Mouse (Mus musculus) 3134 (cell line): ENCODE data around the gene Lst1.

ENCODE experiments used
- DNase-seq: peaks from one replicate; pipeline ENCODE4 v3.0.0-alpha.2; 2011; ENCODE audit warnings: low spot score; ENCODE audit not compliant: insufficient read length; ENCODE audit errors: extremely low read depth

Gene Lst1

DNA sequence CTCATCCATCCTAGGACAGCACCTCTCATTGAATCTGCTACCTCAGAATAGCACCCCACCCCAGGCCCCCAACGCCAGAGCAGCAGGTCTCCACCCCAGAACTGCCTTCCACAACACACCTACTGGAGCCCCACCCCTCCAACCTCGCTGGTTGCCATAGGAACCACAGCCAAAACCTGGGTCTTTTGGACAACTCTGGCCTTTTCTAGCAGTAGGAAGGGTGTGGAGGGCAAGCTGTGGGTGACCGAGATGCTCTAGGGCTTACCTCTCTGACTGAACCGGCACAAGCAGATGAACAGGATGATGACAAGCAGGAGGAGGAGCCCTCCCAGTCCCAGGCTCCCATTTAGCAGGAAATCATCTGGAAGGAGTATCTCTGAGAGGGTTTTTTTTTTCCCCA lies 1.6 kb downstream of the Lst1 start:
- DNase-seq = no peak

DNA sequence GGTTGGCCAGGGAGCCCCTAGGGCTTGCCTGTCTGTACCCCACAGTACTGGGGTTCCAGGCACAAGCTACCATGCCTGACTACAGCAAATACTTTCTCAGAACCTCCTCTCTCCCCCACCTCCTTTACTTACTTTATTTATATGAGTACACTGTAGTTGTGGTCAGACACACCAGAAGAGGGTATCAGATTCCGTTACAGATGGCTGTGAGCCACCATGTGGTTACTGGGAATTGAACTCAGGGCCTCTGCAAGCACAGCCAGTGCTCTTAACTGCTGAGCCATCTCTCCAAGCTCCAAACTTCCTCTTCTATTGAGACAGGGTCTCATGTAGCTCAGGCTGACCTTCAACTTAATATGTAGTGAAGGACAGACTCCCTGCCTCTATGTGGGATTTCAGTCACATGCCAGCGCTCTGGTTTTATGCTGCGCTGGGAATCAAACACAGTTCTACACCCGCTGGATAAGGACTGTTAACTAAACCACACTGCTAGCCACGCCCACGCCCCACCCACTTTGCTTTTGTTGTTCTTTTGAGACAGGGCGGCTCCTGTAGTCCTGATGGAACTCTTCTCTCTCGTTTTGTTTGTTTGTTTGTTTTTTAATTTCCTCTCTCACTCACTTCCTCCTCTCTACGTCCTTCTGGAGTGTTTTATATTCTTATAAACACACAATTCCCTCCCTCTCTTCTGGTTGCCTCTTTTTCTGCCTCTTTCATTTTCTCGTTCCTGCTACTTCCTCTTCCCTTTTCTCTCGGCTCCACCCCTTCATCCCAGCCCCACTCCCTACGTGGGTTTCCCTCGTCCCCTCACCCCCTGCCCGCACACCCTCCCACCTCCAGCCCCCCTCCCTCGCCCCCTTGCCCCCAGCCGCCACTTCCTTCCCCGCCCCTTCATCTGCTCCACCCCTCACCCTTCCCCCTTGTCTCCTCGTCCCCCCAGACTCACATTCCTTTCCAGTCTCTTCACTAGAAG lies 2.3 kb downstream of the Lst1 start:
- peak; percentile 56 for DNase-seq

DNA sequence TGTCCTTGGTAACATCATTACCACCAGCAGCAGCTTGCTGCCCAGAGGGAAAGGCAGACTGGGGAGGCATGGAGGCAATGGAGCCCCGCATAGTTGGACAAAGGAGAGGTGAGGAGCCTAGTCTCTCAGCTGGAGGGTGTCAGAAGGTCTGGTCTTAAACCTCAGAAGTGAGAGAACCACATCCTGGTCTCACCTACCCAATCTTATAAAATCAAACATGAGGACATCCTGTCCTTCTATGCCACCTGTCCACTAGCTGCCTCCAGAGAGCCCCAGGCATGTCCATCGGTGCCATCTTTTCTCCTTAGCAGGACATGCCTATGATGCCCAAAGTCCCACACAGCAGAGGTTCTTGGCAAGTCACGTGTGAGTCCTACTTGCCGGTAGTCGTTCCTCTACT lies 8.1 kb downstream of the Lst1 start:
- no peak for DNase-seq

DNA sequence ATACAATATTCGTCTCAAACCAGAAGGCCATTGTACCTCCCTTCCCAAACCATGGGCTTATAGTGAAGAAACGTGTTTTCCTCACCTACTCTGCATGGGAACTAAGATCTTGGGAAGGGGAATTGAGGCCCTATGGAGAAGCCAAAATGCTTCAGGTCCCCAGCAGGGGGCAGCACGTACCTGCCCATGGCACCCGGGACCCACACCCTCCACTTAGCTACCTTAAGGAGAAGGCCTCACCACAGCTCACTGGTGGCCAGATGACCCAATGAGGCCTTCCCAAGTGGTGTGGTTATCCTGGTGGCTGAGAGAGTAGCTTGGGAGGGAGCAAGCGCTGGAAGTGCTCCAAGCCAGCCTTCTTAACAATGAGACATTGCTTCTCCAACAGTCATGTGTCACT lies 9.7 kb downstream of the Lst1 start:
- peak; percentile 65 for DNase-seq

DNA sequence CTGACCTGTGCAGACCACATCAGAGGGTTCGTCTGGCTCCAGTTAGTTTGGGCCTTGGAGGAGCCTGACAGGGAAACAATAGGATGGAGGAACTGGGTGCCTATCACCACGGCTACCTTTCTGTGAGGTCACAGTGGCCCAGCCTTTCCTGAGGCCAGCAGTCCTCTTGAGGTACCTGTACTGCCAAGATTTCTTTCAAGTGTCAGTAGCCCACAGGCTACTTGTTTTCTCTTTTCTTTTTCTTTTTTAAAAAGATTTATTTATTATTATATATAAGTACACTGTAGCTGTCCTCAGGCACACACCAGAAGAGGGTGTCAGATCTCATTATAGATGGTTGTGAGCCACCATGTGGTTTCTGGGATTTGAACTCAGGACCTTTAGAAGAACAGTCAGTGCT lies 12.3 kb downstream of the Lst1 start, which contains the start of gene Aif1:
Aif1 (minus strand) TSS at position 101 of the 400 bp plus-strand sequence.
- no peak for DNase-seq

DNA sequence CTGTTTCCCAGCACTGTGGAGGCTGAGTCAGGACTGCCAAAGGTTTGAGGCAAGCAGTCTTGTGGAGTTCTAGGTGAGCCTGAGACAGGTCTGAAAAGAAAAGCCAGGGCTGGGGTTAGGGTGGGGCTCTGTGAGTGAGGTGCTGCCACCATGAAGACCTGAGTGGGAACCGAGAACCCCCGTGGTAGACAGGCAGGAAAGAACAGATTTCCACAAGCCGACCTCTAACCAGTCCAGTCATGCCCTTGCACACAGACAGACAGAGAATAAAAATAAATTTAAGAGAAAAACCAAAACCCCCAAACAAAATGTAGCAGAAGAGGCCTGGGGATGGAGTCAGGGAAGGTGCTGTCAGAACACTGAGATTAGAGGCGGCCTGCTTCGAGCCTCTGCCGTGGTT lies 12.9 kb downstream of the Lst1 start:
- no peak for DNase-seq

DNA sequence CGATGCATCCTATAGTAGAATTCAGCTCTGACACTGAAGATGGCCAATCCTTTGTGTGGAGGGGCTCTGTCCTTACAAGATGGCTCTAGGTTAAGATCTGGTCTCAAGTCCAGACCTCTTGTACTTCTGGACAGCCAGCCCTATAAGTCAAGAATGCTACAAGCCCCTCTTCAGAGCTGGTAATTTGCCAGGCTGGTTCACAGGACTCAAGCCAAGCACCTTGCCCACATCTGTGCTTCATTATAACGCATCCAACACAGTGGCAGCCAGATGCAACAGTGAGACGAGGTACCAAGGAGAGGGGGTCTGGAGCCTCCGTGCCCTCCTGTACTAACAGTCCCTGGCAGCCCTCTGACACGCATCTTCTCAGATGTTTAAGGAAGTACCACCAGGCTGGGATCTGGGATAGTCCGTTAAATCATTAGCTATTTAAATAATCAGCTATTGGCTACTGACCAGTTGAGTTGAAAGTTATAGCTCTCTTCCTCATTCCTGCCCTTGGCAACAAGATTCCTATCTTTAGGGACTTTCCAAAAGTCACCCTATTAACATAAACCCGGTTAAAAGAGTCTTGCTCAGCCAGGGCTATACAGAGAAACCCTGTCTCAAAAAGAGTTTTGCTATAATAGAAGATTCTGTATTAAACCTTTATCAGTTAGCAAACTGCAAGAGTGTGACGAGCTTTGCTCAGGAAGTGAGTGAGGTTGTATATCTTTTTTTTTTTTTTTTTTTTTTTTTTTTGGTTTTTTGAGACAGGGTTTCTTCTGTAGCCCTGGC lies 13.8 kb downstream of the Lst1 start:
- no peak for DNase-seq

DNA sequence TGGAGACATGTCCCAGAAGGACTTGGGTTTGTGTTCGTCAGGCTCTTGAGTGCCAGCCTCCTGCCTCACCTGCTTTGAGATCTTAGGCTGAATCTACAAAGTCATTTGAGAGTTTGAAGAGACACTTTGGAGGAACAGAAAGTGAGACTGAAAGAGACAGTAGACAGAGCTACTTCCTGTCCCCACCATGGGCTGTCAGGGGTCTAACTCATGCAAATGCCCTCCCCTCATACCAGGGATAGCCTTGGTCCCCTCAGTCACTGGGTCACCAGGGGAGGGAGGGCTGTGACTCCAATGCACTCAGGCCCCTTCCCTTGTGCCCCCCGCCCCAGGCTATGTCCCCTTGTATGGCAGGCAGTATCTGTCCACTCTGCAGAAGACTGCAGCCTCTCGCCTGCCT lies 14.9 kb downstream of the Lst1 start:
- DNase-seq = no peak

DNA sequence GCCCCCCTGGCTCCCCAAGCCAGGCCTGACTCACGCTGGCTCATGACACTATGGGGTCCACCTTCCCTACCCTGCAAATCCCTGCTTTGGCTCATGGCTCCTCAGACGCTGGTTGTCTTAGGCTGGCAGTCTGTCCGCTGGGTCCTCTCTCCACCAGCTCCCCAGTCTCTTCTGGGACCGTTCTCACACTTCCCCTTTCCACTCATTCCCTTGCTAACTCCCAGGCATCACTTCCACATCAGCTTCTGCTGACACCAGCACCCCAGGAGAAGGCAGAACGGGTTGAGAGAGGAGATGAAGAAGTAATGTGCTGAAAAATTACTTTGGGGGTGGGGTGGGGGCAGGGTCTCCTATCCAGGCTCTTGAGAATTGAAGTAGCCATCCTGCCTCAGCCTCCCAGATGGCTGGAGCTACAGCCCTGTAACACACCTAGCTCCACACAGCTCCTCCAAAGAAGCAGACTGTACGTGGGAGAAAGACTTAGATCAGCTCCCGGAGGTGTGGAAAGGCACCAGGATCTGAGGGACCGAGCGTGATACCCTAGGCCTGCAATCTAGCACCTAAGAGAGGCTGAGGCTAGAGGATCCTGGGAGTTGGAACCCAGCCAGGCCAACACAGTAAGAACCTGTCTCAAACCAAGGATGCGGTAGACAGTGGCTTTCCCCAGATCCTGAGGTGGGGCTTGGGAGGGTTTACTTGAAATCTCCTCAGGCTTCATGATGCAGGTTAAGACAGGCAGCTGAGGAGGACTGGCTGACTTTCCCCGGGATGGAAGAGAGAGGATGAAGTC lies 15.6 kb downstream of the Lst1 start:
- DNase-seq = no peak

DNA sequence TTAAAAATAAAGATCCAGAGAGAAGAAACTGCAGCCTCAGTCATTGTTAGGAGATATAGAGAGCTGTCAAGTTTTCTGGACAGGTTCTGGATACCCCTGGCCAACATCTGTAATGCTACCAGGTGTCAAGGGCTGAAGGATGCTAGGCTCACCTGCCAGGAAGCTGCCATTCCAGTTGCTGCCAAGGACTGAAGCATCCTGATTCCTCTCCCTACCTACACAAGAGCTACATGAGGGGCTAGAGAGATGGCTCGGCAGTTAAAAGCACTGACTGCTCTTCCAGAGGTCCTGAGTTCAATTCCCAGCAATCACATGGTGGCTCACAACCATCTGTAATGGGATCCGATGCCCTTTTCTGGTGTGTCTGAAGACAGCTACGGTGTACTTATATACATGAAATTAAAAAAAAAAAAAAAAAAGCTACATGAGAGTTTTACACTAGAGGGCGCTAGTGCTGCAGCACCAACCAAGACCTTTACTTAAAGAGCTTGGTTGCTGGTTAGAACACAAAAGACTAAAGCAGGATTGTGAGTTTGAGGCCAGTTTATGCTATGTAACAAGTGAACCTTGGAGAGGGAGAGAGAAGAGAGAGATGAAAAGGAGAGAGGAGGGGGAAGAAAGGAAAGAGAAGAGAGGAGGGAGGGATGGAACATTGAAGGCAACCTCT lies 19.6 kb downstream of the Lst1 start:
- no peak for DNase-seq

DNA sequence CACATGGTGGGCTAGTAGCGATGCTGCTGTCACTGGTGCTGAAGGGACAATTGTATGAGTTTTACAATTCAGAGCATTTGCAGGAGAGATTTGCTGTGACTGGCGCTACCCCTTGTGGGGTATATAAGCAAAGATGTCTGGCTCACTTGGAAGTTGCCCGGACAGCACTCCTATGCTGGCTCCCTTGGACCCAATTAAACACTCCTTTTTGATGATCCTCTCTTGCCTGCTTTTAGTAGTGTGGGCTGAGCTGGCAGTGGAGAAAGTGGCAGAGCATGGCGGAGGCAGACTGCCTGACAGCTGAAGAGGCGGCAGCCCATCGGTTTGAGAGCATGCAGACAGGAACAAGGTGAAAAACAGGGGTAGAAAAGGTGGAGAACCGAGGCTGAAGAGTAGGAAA lies 20.4 kb downstream of the Lst1 start:
- DNase-seq = no peak

DNA sequence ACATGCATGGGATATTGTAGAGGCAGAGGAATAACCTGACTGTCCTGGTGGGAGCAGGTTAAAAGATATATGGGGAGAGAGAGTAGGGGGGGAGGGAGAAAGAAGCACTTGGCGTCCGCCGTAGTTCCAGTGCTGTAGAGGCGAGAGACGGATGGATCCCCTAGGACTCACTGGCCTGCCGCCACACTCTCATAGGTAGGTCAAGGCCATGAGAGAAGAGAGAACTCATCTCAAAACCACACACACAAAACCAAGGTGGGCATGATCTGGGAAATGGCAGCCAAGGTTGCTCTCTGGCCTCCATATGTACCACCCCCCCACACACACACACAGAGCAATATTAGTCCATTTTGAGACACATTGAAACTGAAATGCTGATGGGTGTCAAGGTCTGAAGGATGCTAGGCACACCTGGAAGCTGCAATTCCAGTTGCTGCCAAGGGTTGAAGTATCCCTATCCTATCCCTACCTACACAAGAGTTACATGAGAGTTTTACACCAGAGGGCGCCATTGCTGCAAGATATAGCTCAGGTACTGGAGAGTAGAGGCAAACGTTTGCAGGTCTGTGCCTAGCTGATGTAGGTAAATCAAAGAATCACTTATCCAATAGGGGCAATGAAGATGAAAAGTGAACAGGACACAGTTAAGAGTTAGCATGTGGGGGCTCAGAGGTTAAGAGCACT lies 21.7 kb downstream of the Lst1 start:
- no peak for DNase-seq

DNA sequence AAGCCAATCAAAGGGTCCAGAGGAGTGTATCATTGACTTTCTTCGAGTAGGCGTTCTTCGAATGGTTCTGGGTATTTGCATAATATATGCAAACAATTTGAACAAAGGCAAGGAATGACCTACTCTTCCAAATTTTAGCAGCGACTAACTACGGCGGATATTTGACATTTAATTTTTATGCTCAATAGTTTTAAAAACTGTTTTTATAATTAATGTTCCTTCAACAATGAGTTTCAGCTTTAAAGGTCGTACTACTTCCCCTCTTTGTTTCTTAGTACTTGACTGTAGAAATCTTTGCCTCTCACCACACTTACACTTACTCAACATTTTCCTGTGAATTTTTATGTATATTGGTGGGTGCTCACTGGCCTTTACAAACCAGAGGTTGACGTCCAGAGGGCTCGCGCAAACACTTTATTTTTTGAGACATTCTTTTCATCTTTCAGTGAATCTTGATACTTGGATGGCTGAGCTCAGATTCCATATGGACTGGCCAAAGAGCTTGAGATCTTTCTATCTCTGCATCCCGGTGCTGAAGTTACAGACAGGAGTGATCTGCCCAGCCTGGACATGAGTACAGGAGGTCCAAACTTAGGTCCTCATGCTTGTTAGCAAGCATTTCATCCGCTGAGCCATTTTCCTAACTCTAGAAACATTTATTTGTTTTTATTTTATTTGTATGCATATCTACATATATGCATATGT lies 22.6 kb downstream of the Lst1 start:
- DNase-seq = no peak

DNA sequence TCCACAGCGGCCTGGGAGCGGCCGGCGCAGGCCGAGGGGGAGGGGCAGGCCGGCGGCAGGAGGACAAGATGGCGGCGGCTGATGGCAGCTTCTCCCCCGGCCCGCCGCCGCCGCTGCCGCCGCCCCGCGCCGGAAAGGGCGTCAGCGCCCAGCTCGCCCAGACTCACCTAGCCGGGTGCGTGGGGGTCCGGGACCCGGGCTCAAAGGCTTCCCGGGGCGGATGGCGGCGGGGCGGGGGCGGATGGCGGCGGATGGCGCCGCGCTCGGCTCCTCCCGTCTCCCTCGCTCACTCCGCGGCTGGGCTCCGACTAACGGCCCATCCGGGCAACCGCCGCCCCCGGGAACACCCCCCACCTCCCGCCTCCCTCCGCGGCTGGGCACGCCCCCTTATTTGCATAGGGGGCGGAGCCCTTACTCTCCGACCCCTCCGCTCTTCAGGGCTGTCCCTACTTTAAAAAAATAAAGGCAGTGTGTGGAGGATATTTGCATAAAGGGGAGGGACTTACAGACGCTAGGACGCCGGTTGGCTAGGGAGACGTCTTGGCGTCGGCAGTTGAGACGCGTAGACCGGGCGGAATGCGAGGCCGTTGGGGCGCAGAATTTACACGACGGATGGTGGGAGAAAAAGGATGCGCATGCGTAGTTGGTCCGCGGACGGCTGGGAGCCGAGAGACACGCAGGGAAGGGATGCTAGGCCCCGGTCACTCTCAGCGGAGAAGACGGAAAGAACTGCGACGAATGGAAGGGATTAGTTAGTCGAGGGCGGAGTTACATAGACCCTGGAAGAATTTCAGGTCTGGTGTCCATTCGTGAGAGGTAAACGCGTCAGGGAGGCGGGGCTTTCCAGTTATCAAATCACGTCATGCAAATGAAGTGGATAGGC lies 23.4 kb downstream of the Lst1 start, which contains the start of gene Prrc2a:
Prrc2a (minus strand) TSS at position 330 of the 883 bp plus-strand sequence.
- DNase-seq = peak; percentile 99

DNA sequence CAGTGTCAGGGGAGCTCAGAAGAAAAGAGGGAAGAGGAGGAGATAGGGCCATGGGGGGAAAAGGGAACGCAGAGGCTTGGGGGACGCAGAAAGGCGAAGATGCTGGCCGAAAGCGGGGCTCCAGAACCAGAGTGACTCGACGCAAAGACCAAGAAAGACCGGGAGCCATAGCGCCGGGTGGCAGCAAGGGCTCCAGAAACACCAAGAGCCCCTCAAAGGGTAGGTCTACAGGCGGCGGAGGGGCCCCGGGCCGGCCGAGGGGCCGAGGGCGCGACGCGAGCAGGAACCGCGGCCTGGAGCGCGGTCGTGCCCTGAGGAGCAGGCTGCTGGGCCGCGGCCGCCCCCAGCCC lies 24.0 kb downstream of the Lst1 start:
- no peak for DNase-seq

DNA sequence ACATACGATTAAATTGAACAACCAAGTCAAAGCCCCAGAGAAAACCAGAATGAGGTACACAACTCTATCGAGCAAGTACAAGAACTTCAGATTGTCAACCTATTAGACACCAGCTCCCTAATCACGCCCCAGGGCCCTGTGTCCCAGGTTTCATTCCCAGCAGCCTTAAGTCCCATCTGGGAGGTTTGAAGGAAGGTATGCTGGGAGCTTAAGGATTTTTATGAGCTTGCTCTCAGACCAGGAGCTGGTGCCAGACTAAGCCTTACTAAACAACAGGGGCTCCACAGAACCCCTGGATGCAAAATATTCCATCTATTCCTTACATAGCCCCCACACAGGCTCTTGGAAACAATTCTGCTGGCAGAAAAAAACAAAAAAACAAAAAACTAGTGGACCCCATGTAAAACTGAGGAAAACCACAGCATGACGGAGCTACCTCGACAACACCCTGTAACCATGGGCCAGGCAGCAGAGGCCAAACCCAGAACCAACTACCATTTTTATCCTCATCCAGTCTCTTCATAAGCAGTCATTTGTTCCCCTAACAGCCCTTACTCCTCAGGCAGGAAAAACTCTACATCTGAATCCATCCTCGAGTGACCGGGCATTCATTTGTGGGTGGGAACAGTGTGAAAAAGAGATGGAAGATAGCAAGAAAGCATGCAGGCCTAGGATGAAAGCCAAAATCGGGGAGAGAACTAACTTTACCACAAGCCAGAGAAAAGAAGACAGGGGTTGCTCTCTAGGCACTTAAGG lies 24.7 kb downstream of the Lst1 start:
- no peak for DNase-seq

DNA sequence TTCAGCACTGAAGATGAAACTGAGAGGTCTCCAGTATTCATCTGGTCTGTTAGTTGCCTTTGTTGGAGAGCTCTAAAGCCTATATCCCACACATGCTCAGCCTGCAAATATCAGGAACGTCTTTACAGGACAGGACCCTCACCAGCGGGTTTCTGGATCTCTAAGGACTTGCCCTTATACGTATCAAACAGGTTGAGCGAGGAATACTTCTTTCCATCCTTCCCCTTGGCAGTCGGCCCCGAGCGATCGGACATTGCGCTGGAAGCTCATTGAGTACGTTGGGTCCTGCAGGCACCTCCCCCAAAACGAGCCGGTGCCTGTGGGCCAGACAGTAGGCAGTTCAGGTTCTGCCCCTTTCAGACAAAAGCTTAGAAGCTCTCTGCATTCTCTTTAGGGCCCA lies 25.5 kb downstream of the Lst1 start:
- DNase-seq = no peak

DNA sequence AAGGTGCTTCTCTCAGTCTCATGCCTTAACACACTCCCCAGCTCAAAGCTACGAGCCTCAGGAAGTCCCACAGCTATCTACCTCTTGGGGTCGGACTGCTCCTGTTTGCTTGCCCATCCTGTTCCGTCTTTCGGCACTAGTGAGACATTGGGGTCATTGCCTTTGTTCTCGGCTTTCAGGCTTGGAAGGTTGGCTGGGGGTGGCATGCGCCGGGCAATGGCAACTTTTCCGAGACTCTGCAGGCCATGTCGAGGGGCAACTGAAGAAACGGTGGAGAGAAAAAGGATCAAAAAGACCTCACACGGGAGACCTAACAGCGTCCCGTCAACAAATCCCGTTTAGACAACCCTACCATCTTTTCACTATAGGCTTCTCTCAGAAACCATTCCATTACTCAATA lies 26.1 kb downstream of the Lst1 start:
- no peak for DNase-seq
